Mouse (Mus musculus): ENCODE measurements around the gene Gas2l3.

Gas2l3 gene

DNA sequence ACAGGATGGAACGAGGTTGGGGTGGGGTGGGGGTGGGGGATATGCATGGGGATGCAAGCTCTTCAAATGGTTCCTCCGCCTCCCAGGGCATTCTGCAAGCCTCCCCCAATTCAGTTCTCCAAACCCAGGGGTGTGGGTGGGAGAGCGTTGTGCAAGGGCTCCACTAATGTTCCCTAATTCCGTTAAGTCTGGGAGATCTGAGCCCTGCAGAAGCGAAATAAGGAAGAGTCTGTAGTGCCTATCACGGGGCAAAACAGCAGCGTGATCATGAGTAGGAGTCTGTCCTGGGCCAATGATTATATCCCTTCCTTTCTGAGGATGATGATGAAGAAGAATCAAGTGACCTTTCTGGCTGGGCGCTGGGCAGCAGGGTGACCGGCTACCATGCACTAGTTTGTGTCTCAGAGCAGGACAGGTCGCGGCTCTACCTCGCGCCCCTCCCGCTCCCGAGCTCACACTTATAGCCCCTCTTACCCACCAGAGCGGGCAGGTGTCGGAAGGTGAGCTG, 598 bp downstream of the Gas2l3 start:
- DNase-seq (ENCODE audit: low spot score in 2 of 2) = no peak

GRCm38 (mm10) chr10:89442640-89443039, 1.1 kb downstream of the Gas2l3 start:
- no peak for DNase-seq (ENCODE audit: low spot score in 2 of 2)

DNA sequence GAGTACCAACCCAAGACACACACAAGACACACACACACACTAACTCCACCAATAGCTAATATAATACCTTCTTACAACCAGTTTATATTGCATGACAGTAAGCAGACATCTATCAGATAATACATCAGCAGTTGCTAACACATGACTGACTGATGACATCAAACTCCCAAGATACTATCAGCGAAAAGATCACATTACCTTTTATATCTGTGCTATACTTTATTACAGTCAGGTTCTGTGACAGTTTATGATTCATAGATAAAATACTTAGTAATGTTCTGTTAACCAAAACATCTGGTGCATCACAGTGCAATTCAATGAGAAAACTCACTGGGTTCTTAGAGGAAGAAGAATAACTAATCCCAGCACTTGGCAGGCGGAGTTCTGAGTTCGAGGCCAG, 1.8 kb downstream of the Gas2l3 start:
- DNase-seq (ENCODE audit: low spot score in 2 of 2) = no peak

DNA sequence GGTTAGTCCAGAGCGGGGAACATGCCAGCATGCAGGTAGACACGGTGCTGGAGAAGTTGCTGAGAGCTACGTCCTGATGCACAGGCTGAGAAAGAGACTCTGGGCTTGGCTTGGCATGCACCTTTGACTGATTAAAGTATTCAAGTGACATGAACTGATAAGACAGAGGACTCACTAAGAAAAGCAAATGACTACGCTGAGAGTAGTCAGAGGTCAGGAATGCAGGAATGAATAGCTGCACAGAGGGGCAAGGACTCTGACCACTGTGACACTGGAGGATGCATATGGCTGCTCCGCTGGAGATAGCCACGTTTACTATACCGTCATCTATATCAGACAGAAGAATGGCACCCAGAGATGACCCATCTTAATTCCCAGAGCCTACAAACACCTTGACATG, 4.4 kb downstream of the Gas2l3 start:
- no peak for DNase-seq (ENCODE audit: low spot score in 2 of 2)

DNA sequence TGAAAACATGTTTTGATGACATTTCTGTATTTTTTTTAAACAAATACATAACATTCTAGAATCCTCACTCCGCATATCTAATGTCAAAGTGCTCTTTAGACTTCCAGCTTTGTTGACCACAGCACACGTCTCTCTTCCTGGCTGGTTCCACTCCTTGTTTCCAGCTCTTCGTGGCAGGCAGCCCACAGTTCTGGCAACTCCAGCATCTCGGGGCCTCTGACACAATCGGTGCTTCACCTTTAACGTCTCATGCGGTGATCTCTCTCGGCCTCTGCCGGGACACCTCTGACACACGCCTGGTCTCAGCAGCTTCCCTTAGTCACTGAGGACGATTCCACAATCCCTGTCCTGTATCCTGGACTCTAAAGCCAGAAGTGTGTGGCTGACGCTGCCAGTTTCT, 5.8 kb downstream of the Gas2l3 start:
- no peak for DNase-seq (ENCODE audit: low spot score in 2 of 2)

DNA sequence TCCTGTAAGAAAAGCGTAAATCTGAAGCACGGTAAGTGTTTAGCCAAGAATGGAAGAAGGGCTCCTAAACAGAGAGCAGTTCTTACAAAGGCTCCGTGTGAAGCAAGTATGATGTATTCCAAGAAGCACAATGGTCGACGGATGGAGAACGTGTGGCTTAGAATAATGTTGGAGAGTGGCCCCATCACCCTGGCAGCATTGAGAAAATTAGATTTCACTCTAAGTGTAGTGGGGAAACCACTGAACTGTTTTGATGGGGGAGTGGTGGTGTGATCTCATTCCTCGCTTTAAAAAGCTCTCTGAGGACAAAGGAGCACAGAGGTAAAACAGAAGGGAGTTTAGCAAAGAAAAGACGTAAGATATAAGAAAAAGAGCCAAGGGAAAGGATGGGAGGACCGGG, 6.3 kb downstream of the Gas2l3 start:
- DNase-seq (ENCODE audit: low spot score in 2 of 2) = no peak

DNA sequence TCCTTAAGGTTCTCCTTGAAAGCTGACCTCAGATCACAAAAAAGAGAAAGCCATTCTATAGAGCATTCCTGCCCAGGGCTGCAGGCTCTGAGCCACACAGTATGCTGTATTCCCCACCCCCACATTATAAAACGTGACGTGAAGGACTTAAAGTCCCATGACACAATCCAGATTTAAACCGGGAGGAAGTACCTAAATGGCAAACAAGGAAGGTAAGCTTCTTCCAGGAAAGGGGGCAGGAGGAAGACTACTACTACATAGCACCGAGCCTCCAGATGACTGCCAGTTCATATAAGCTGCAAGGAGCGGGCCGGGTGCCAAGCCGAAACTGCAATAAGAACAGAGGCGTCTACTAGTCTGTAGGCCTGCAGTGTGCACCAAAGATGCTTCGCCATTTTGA, 7.8 kb downstream of the Gas2l3 start:
- no peak for DNase-seq (ENCODE audit: low spot score in 2 of 2)

DNA sequence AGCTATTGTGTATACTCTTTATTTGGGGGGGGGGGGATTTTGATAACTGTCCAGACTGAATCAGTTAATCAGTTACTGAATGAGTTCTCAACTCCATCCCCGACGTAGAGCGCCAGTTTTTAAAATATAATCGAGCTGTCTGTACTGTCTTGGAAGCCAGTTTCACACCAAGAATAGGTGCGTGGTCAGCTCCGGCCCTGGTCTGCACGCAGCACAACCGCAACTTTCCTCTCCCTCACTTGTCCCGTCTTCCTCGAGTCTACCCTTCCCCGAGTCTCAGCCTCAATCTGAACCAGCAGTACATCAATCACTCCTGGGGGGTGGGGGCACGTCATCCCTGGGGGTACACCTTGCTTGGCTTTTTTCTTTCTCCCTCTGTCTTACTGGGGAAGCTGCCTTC, 8.4 kb downstream of the Gas2l3 start:
- no peak for DNase-seq (ENCODE audit: low spot score in 2 of 2)

- DNase-seq (ENCODE audit: low spot score in 2 of 2) = no peak
Observed at GRCm38 (mm10) chr10:89434509-89435210, 9.1 kb downstream of the Gas2l3 start.

- DNase-seq (ENCODE audit: low spot score in 2 of 2) = no peak
Observed at GRCm38 (mm10) chr10:89432743-89433142, 11.0 kb downstream of the Gas2l3 start.

- no peak for DNase-seq (ENCODE audit: low spot score in 2 of 2)
Observed at GRCm38 (mm10) chr10:89430751-89431150, 13.0 kb downstream of the Gas2l3 start.

DNA sequence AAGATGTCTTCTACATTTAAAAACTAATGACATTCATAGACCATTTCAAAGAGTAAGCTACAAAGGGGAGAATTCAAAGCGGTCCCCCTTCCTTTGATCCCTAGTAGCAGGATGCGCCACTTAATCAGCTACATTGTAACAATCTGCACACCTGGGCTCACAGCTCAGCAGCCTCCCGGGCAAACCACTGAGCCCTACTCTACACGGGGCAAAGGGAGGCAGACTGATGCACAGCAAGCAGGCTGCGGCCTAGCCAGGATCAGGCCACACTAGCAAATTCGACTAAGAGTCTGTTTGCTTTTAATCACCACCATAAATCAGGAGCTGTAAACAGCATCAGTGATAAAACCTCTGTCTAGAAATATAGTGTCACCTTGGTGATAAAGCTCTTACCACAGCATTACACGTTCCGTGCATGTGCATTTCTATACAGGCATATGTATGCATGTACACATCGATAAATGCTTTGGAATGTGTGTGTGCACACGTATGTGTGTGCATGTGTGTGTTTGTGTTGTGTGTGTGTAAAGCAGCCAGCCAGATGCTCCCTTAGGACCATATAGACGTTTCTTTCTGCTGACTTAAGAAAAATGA, 18.9 kb downstream of the Gas2l3 start:
- DNase-seq (ENCODE audit: low spot score in 2 of 2) = peak; percentile 31 to 34

DNA sequence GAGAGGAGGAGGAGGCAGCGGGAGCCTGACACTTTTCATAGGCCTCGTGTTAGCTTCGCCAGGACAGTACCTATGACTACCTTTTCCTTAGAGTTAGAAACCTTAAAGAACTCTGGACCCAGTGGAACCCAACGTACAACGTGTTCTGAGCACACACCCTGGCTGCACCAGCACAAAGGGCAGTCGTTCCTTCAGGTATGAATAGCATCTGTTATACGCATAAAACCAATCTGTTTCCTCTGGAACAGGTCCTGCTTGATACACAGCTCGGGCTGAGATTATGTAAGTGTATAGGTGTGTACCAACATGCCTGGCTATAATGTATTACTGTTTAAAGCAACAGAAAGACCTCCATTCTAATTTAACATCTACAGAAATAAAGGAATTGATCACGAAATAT, 19.6 kb downstream of the Gas2l3 start:
- DNase-seq (ENCODE audit: low spot score in 2 of 2) = no peak

- no peak for DNase-seq (ENCODE audit: low spot score in 2 of 2)
Observed at GRCm38 (mm10) chr10:89423164-89423778, 20.5 kb downstream of the Gas2l3 start.

DNA sequence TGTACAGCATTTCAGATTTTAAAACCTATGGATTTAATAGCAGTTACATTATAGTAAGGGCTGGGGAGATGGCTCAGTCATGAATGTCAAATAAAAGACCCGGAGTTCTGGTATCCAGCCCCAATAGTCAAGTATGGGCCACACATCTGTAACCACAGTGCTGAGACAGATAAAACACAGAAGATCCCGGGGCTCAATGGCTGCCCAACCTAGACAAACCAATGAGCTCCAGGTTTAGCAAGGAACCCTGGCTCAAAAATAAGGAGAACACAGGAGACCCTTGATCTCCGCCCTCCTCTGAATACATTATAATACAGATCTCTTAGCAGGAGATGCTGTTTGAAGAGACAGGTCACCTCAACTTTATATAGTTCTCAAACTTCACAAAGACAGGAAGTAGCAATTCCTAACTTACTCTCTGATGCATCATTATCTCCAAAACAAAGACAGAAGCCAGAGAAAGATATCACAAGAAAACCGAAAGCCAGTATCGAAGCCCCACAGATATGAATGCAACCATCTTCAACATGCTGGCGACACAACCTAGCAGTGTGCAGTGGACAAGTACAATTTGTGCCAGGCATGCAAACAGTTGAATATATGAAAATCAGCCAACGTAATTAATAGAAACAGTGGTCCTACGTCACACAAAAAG, 21.1 kb downstream of the Gas2l3 start:
- no peak for DNase-seq (ENCODE audit: low spot score in 2 of 2)

- DNase-seq (ENCODE audit: low spot score in 2 of 2) = no peak
Observed at GRCm38 (mm10) chr10:89417966-89418365, 25.8 kb downstream of the Gas2l3 start.

DNA sequence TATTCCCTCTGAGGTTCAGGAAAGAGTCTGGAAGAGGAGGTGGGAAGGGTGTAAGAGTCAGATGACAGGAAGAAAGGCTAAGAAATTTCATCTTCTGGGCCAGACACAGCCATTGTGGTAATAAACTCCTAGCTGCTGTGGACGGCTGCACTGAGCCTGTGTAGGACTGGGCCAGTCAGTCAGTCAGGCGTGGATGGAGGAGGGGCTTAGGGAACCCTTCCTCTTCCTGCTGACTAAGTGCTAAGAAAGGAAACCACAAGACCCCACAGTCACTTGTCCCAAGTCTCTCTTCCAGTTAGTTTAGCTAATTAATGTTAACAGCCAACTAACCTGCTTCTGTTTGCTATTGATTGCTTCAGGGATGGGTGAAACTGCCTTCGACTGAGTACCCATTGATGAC, 28.3 kb downstream of the Gas2l3 start:
- DNase-seq (ENCODE audit: low spot score in 2 of 2) = no peak

DNA sequence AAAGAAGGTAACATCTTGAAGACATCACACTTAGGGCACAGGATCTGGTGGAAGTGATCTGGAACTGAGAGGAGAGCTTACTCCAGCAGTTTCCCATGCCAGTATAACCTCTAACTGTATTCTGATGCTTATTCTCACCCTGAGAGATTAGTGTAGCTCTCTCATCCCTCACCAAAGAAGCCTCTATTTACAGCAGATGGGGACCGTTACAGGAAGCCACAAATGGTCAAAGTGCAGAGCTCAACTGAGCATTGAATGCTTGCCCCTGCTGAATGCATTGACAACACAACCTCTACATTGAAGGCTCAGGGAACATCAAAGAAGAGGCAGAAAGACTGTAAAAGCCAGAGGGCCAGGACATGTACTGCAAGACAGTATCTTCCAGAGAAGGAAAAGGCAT, 36.2 kb downstream of the Gas2l3 start:
- no peak for DNase-seq (ENCODE audit: low spot score in 2 of 2)

GRCm38 (mm10) chr10:89406733-89407484, 36.9 kb downstream of the Gas2l3 start:
- no peak for DNase-seq (ENCODE audit: low spot score in 2 of 2)

DNA sequence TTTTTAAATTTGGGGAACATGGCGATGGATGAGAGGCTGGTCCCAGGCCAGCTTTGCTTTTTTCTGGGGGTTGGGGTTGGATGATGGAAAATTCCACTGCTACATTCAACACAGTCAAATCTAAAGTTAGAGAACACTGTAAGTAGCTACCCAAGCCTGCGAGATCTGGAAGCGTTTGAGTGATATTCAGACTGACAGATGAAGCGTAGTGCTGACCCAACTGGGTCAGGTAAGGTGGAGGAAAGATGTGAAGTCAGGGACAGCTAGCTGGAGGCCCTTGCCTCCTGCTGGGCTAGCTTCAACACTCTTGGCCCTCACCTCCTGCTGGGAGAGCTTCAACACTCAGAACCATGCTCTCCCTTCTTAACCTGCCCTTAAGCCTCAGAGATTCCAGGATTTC, 38.8 kb downstream of the Gas2l3 start:
- no peak for DNase-seq (ENCODE audit: low spot score in 2 of 2)

DNA sequence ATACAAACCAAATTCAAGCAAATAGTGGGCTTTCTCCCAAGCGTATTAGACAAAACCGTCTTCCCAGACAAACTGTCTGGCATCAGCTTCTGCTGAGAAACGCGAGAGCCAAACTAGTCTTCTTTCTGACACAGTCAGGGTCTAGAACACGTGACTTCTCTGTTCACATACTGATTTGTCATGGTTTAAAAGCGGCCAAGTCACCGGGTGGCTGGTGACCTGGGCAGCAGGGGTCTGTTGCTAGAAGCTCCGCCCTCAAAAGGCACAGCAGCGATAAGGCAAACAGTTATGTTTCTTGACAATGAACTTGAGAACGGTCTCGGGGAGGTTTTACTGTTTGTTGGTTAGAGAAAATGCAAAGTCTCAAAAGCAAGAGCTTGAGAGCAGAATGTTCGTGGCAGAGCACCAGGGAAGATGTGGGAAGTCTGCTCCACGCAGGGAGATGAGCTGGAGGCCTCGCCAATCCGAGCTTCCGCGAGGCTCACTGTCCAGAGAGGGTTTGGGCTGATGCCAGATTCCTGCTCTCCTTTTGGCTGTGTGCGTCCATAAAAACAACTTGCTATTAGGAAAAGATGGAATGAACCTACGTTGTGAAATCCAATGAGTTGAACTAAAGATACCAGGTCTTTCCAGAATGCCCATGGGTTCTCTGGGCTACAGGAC, 43.0 kb downstream of the Gas2l3 start:
- no peak for DNase-seq (ENCODE audit: low spot score in 2 of 2)

Measured in thymus, postnatal 10 days (tissue).